Mouse (Mus musculus) cerebellum, adult 9-11 months (tissue): ENCODE data around the gene Rcsd1.
A peak's percentile ranks its signal among the peaks of the same experiment; 100 is the strongest.
"Not testable (repeated sequence)": the region's sequence is repeated elsewhere in the genome, so short reads cannot be mapped to it uniquely, and the experiment has no call there.

Experiments used
- DNase-seq: peaks from one replicate; pipeline ENCODE4 v3.0.0; 2022

The Rcsd1 gene

GRCm38 (mm10) chr1:165686349-165686748 lies 23.2 kb downstream of the Rcsd1 start:
- DNase-seq = no peak

DNA sequence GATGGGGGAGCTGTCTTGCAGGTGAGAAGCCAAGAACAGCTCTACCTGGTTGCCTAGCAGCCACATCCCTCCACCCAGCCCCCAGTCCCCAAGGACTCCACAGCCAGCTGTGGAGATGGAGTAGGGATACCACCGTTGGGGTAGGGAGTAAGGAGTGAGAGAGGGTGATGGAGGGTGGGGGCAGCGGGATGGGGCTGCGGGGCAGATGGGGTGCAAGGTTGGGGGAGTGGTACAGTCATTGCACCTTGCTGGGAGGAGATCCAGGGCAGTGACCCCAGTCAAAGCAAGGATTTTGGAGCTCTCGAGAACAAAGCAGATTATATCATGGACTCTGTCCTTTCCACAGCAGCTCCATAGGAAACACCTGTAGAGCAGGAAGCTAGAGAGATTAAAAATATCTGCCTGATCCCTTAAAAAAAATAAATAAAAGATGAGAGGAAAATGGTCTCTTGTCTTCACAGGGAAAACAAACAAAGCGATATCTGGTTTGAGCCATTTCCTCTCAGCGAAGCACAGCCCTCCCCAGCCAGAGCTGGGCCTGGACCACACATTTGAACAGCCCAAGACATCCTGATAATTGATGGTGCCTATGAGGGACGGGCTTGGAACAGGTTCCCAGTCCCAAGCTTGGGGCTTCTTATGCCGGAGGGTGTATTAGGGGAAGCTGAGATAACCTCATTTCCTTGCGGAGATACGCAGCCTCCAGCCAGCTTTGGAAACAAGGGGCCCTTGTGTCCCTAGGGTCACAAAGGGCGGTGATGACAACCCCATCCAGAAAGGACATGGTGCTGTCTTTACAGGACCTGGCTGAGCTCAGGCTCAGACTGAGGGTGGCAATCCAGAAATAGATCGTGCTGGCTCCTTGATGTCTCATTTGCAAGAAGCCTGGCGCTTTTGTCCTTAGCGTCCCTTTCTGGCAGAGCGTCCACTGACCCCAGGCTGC lies 25.0 kb downstream of the Rcsd1 start:
- DNase-seq = no peak

- no peak for DNase-seq
These were observed 27.3 kb downstream of the Rcsd1 start for GRCm38 (mm10) chr1:165682056-165682853.

- no peak for DNase-seq
These were observed 28.3 kb downstream of the Rcsd1 start for GRCm38 (mm10) chr1:165681045-165681794.

DNA sequence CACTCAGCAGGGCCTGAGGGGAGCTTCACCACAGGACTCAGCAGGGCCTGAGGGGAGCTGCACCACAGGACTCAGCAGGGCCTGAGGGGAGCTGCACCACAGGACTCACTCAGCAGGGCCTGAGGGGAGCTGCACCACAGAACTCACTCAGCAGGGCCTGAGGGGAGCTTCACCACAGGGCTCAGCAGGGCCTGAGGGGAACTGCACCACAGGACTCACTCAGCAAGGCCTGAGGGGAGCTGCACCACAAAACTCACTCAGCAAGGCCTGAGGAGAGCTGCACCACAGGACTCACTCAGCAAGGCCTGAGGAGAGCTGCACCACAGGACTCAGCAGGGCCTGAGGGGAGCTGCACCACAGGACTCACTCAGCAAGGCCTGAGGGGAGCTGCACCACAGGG lies 29.5 kb downstream of the Rcsd1 start:
- DNase-seq = not testable (repeated sequence)

DNA sequence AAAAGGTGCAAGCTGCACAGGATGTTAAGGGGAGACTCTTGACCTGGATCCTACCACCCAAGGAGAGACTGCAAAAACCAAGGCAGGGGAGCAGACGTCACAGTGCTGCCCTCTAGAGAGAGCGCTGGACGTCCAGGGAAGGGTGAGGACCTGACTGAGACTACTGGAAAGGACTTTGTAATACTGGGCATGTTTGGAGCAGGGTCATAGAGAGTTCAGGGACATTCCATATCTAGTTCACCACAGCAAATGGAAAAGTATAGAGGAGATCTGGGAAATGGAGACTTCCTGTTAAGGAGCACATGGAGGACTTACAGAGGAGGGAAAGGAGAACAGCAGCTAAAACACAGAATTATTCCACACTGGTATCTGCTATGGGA lies 29.9 kb downstream of the Rcsd1 start:
- DNase-seq = no peak

- no peak for DNase-seq
These were observed 30.5 kb downstream of the Rcsd1 start for GRCm38 (mm10) chr1:165678861-165679617.

GRCm38 (mm10) chr1:165677558-165677957 lies 32.0 kb downstream of the Rcsd1 start:
- no peak for DNase-seq

- DNase-seq = no peak
These were observed 32.6 kb downstream of the Rcsd1 start for GRCm38 (mm10) chr1:165676993-165677392.

DNA sequence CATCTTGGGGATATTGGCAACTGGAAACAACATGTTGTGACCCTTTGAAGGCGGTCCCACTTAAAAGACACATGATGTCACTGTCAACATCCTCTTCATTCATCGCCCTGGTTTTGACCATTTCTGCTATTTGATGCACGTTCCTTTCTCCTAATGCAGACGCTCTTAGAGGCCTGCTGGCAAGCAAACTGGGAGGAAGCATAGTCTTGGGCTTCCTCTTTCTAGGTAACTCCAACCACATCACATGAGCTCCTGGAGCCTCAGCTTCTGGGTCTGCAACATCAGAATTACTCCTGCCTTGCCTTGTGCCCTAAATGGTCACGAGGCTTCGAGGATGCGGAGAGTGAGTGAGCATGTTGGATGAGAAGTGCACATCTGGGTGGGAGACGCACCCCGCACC lies 34.4 kb downstream of the Rcsd1 start:
- DNase-seq = no peak

GRCm38 (mm10) chr1:165672355-165672754 lies 37.2 kb downstream of the Rcsd1 start:
- no peak for DNase-seq

GRCm38 (mm10) chr1:165670056-165670455 lies 39.5 kb downstream of the Rcsd1 start:
- no peak for DNase-seq

GRCm38 (mm10) chr1:165668904-165669303 lies 40.7 kb downstream of the Rcsd1 start:
- DNase-seq = no peak

DNA sequence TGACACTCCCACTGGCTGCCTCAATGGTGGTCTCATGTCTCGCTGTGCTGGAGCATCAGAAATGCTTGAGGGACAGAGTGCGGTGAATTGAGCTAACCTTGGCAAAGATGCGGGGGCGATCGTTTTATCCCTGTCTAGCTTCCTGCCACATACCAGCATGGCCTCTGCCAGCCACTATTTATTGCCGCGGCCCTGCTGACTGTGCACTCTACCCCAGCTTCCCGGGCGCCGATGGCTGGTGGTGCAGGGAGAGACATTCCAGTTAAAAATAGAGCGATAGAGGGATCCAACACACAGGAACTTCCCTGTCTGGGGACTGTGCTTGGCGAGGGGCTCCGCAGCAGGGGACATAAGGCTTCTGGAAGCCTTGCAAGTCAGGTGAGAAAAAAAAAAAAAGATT lies 42.2 kb downstream of the Rcsd1 start:
- DNase-seq = no peak

DNA sequence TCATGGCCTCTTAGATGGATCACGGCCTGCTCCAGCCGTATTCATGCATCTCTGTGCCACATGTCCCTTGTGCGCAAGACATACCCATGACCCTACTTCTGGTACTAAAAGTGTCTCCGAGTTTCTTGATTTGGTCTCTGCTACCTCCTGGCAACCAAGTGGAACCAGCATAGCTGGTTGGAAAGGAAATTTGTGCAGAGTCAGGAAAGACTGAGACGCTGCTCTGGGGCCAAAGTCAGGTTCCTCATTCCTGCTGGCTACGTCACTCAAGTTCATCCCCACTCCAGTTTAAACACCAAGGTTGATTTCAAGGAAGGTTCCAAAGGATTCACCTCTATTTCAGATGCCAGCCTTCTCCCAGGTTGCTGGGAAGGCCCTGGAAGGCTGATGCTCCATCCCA lies 42.6 kb downstream of the Rcsd1 start:
- no peak for DNase-seq

- DNase-seq = no peak
These were observed 43.8 kb downstream of the Rcsd1 start for GRCm38 (mm10) chr1:165665758-165666157.

GRCm38 (mm10) chr1:165663277-165663676 lies 46.3 kb downstream of the Rcsd1 start:
- DNase-seq = no peak

DNA sequence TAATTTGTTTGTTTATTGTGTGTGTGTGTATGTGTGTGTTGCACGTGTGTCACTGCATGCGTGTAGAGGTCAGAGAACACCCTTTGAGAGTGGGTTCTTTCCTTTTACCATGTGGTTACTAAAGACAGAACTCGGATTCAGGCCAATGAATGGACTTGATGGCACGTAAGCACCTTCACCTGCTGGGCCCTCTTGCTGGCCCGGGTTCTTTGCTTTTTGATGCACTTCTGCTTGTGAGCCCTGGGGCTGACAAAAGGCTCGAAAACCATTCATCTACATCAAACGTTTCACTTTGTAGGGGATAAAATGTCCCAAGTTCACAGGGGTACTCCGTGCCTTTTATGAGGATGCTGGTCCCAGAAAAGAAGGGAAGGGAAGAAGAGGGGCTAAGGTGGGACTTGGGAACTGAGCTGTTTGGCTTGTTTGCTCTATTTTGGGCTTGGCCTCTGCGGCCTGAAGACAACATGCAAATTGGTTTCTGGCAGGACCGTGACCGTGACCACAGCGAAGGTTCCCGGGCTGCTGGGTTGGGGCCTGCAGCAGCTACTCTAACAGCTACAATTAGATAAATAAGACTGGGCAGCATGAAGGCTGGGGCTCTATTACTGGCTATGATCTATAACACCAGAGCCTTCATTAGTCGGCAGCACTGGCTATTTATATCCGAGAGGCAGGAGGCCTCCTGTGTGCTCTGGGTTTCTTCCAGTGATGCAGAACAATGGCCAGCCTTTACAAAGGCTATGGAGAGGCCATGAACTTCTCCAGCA lies 46.9 kb downstream of the Rcsd1 start:
- DNase-seq = no peak

DNA sequence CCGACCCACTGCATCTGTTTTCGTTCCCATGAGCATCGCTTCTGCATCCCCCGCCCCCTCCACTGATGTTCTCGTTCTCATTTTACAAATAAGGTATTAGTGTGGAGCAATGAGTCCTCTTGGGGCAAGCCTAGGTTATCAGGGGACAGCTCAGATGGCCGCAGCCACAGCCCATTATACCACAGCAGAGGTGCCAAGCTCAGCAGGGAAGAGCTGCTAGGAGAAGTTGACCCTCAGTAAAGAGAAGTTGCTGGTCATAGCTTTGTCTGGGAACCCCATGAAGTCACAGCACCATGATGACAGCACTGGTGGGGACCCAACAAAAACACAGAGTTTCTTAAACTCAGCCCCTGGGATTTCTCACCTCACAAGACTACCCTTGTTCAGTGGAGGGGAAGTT lies 47.8 kb downstream of the Rcsd1 start:
- no peak for DNase-seq

GRCm38 (mm10) chr1:165661191-165661590 lies 48.4 kb downstream of the Rcsd1 start:
- no peak for DNase-seq

DNA sequence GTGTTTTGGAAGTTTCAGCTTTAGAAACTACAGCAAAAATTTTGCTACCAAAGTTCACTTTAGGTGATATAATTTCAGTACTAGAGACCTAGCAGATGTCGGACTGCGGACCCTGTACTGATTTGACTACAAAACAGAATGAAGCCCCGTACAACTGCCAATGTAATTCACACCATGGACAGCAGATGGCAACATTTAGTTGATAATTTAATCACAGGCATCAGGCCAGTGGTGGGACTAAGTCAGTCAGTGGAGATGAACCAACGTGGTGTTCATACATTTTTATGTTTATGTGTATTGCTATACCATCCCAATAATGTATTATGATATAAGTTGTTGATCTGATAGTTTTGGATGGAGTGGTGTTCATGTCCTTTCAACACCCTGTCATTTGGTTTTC lies 48.8 kb downstream of the Rcsd1 start:
- DNase-seq = no peak

GRCm38 (mm10) chr1:165658602-165659001 lies 51.0 kb downstream of the Rcsd1 start:
- peak; percentile 75 for DNase-seq
